Mouse (Mus musculus) cerebellum, adult 18-20 months (tissue): ENCODE measurements at regions not wholly inside any gene's neighbourhood (a gene's known extent, or its start where the extent isn't known, plus 50 kb on each side); places are given as distances from the start of the nearest gene placed in this dataset.
A peak's percentile ranks its signal among the peaks of the same experiment; 100 is the strongest.

Experiments used
- DNase-seq, 2 experiments: peaks; one replicate each; pipeline ENCODE4 v3.0.0; 2021

GRCm38 (mm10) chr4:95155178-95155577, 103.2 kb upstream of the Jun start:
- no peak for DNase-seq

DNA sequence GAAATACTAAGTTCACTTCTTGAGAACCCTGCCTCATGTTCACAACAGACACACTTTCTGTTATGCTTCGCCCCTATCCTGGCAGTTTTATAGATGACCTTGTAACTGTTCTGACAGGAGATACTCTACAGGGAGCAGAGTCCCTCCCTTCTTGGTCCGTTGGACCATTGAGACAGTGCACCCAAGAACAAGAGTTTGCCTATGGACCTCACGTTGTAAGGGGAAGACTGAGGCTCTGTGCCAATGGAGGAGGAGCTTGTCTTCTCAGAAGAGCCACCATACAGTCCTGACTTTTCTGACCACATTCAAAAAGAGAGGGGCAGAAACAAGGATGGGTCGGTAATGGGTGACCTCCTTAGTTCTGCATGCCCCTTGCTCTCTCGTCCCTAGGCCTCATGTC, 103.8 kb upstream of the Jun start:
- DNase-seq: no peak

DNA sequence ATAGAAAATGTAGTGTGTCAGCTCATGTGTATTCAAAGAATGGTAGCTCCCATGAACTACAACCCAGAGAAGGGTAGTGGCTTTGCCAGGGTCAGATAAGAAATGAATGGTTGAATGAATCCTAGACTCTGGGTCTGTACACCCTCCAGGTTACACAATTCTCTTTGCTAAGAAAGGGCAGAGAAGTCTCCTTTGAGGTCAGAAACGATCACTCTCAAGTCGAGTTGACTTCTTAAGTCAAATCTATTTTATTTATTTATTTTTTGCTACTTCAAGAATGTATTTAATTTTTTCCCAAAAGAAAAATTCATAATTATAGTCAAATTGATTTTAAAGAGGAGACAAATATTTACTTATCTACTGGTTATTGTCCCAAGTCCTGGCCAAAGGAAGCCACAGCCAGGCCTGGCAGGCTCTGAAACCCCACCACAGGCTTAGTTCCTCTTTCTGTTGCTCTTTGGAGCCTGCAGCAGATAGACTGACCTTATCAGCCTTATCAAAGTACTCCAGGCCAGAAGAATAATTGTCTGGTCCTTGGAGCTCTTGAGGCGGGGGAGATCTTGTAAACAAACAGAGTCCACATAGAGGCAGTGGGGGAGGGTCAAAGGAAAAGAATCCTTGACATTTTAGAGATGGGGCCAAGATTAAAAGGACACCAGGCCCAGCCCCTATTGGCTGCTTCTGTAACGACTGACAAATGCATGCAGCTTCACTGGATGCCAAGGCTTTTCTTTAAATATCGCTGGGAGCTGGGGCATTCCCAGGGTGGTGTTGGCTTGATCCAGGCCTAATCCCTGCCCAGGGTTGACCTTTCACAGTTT, 104.6 kb upstream of the Jun start:
- DNase-seq: no peak

DNA sequence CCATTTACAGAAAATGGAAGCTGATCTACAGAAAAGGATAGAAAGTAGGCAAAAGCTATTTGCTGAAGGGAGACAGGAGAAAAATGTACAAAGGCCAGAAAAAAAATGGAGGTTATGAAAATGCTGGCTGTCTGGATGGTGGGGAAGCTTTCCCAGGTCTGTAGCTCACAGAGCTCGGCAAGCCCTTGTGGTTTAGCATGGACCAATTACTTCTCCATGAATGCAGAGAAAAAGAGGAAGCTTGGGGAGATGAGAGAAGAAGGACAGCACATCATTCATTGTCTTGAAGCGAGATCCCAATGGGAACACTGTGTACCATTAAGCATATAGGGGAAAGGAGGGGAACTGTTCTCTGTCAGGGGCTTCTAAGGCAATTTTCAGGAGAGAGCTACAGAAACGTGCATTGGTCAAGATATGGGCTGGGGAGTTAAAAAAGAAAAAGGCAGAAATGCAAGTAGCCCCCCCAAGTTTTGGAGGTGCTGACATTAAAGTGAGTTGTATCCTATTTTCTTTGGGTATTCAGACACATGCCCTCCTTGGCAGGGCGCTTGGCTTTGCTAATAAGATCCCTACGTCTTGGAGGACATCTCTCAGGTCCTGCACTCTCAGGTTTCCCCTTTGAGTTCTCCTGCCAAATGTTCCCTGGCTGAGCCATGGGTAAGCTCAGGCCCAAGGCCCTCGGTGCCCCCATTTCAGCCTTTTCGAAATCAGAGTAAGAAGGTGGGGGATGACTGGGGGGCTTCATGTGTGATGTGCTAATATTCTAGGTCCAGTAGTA, 105.8 kb upstream of the Jun start:
- DNase-seq: no peak

- no peak for DNase-seq
These were observed 106.8 kb upstream of the Jun start for GRCm38 (mm10) chr4:95158632-95159424.

DNA sequence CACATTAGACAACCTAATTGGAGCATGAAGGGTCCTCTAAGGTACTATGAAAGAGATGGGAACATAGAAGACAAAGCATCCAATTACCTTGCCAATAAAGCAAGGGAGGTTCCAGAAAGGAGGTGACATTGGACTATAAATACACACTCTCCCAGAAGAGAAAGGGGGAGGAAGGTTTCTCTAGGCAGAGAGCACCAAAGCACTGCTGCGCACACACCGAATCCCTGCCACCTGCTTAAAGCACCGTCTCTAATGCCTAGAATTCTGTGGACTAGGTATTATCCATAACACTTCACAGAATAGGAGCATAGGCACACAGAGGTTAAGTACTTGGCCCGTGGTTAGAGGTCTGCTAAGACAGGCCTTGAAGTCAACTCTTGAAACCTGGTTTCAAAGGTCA, 107.8 kb upstream of the Jun start:
- no peak for DNase-seq

DNA sequence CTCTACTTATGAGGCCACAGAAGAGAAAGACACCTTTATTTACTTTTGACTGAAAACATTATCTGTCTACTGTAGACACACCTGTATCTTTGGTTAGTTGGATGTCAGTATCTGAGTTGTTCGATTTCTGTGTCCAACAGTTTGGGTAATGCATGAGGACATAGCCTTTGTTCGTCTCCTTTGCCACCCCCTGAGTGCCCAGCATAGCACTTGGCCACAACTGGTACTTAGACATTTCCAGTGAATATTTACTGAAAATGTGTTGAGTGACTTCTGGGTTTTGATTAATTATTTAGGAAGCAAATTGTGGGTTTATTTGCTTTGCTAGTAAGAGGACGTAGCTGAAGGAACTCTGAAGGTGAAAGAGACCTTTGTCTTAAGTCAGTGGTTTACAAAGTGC, 108.4 kb upstream of the Jun start:
- no peak for DNase-seq

GRCm38 (mm10) chr4:95160912-95161669, 109.1 kb upstream of the Jun start:
- DNase-seq: peak; percentile 82 to 87

DNA sequence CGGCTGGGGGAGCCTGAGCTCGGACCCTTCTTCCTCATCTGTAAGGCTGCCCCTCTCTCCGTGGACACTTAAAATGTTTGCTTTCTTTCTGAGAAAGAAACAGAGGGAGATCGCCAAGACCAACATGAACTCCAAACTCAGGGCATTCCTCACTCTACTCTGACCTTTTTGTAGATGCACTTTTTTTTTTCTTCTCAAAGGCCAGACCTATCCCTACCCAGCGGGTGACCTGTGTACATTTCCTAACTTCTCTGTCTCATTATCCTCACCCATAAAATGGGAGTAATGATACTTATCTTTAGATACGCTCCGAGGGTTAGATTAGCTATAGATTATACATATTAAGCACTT, 109.6 kb upstream of the Jun start:
- no peak for DNase-seq

DNA sequence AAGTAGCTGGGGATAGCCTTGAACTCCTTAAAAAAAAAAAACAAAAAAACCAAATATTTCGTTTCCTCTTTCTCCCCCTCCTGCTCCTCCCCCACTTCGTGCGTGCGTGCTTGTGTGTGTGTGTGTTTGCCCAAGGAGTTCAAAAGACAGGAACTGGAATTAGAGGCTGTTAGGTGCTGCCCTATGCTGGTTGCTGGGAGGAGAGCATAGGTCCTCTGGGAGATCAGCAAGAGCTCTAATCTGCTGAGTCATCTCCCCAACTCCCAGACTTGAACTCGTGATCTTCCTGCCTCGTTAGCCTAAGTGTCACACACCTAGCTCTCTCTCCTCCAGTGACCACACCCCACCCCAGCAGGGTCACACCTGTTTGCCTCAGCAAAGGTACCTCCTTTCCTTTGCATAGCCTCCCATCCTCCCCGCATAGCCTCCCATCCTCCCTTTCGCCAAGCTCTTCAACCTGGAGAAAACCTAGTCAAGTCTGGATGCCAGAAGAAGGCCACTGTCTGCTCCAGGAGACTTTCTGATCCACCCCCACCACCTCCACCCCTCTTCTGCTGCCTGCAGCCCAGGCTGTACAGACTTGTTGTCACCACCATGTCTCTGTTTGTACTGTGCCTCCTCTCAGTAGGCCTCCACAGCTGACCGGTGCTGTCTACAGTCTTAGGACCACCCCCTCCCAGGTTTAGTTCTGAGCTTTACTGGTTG, 110.5 kb upstream of the Jun start:
- no peak for DNase-seq

DNA sequence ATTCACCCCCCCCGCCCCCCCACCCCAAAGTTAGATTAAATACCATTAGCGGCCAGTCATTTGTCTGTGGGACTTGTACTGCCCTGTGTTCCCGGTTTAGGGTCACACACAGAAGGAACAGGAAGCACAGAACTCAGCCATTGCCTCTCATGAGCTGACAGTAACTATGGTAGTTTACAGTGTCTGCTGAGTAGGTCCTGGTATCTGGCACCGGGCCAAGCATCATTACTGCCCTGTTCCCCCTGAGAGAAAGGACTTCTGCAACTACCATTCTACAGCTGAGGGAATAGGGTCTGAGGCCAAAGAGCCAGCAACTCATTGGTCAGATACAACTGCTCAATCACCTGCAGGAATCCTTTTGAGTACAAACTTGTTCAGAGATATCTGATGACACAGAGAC, 111.4 kb upstream of the Jun start:
- DNase-seq: peak in 1 of 2 experiments; percentile 15

- no peak for DNase-seq
These were observed 114.5 kb upstream of the Jun start for GRCm38 (mm10) chr4:95166503-95166902.

DNA sequence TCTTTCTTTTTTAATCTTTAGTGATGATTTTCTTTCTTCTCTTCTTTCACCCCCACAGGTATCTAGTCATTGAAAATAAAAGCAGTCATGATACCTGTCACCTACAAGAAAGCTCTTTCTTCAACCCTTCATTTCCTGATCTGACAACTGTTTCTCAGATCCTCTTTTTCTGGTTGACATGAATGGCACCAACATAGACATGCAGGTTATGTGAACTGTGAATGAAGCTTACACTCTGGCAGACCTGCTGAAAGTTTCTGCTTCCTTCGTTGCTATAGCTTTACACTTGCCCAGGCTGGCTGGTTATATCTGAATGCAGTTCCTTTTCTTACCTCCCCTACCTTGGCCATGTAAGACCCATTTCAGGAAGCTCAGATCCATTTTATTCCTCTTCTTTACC, 115.2 kb upstream of the Jun start:
- DNase-seq: no peak

- DNase-seq: no peak
These were observed 117.7 kb upstream of the Jun start for GRCm38 (mm10) chr4:95169702-95170101.

DNA sequence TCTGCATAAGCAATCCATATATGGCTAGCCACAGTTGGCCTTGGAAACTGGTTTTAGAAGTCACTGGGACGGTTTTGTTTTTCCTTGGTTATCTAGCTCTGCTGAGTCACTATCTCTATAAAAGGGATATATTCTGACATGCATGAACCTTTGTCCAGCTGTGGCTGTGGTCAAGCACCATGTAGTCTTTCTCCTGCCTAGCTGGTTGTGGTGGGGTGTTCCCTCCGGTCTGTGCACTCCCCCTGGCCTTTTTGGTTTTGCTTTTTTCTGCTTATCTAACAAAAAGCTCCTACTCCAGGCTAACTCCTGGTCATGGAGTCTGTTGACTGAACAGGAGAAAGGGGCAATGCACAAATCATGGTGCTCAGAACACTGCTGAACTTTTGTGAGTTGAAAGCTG, 125.7 kb upstream of the Jun start:
- no peak for DNase-seq

- DNase-seq: no peak
These were observed 126.4 kb upstream of the Jun start for GRCm38 (mm10) chr4:95178467-95178866.

DNA sequence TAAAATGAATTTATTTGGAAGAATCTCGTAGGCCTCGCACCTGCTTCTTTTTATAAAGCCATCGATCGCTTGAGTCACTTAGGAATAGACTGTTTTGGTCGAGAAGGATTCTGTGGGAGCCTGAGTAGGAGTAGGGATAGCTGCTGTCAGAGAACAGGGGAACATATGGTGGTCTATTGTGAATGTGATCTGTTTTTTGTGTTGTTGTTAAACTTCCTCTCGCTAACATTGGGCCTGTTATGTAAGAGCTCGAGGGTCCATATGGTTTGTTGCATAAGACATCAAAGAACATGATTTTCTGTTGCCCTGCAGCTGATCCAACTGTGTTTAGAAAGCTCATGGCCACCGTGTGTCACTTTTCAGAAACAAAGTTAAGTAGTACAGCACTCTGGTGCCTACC, 126.9 kb upstream of the Jun start:
- DNase-seq: no peak

DNA sequence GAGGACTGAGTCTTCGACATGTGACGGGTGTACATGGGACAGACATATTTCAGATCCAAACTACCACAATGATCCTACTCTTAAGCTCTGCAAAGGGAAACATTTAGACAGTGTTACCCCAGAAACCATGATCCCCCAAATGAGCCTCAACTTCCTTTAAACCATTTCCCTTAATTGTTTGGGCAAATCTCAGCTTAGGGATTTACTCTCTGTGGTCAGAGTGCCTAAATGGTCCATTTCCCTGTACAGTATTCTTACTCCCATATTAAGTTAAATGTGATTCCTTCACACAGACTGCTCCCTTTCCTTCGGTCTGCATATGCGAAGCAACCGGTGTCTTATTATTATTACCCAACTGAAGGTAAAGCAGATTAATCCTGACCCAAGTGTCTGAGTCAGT, 128.4 kb upstream of the Jun start:
- no peak for DNase-seq

DNA sequence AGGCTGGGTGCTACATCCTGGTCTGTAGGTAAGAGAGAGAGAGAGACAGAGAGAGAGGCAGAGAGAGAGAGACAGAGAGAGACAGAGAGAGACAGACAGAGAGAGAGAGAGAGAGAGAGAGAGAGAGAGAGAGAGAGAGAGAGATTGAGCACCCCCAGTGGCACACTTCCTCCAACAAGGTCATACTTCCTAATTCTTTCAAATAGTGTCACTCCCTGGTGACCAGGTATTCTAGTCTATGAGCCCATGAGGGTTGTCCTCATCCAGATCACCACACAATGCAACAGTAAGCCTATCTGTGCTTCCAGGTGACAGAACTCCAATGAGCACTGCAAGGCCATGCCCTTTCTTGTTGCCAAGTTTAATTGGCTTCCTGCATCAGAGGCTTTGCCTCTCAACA, 129.0 kb upstream of the Jun start:
- no peak for DNase-seq

DNA sequence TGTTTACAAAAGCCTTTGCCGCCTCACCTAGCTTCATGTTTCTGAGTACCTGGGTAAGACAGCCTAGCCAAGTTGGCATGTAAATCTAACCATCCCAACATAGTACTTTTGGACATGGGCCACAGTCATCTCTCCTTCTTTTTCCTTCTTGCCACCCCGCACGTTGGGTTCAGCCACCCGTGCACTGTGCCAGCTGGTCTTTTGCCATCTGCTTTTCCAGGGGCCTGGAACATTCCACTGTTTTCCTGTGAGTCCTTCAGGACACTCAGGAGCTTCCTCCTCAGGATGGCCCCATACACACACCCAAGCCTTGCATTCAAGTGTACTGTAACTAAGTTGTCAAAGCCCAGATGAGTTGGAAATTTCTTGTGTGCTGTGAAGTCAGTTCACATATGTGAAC, 132.2 kb upstream of the Jun start:
- DNase-seq: no peak

DNA sequence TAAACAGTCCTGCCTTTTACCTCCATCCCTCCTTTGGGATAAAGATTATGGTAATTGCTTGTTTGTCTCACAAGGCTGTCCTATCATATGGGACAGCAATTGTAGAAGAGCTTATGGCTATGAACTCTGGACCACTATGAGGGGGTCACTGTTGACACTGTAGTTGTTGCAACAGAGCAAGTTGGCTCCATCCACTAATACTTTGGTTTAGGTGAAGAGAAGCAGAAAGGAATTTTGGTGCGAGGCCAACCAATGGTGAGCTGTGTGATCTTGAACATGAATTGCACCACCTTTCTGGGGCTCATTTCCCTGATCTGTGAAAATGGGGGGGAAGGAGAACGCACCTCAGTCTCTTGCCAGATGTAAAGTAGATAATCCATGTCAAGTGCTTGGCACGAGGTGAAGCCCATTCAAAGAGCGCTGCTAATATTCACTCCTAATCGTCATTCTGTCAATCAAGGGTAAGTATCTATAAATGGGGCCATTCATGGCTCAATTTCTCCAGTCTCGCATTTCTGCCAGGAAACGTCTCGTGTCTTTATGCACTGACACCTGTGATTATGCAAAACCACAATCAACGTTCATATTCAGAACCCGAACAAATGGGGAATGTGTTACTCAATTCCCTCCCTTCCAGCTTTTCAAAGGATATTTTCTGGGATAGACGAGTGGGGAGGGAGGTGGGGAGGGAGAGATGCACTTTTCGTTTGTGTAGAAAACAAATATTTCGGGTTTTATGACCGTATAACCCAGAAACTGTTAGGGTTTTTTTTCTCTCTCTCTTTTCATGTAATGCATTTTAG, 133.3 kb upstream of the Jun start:
- DNase-seq: no peak

DNA sequence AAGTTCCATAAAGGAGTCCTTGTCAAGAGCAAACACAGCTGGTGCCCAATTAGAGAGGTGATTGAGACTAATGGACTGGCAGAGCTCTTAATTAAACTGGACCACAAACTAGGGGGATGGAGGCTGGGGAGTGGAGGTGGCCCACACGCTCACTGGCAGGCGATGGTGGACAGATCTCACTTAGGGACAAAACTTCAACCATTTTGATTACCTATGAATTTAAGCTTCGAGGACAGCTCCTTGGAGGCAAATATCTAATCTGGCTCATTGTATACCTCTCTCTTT, 133.8 kb upstream of the Jun start:
- no peak for DNase-seq
